Mouse (Mus musculus): ENCODE results near the gene Nppb. TPM values are rescaled to one million over a fixed set of nuclear protein-coding genes. Genes with fewer than 3 reads are reported as not detected.

Nppb gene
- 831 and 1,183 TPM in 2 replicates for total RNA-seq (2014; rRNA removed; ENCODE audit: low replicate concordance)
- 188 and 473 TPM in 2 replicates for polyA plus RNA-seq (2015; fragmentation: Nextera tagmentation; extraction: Ambion mirVana)

DNA sequence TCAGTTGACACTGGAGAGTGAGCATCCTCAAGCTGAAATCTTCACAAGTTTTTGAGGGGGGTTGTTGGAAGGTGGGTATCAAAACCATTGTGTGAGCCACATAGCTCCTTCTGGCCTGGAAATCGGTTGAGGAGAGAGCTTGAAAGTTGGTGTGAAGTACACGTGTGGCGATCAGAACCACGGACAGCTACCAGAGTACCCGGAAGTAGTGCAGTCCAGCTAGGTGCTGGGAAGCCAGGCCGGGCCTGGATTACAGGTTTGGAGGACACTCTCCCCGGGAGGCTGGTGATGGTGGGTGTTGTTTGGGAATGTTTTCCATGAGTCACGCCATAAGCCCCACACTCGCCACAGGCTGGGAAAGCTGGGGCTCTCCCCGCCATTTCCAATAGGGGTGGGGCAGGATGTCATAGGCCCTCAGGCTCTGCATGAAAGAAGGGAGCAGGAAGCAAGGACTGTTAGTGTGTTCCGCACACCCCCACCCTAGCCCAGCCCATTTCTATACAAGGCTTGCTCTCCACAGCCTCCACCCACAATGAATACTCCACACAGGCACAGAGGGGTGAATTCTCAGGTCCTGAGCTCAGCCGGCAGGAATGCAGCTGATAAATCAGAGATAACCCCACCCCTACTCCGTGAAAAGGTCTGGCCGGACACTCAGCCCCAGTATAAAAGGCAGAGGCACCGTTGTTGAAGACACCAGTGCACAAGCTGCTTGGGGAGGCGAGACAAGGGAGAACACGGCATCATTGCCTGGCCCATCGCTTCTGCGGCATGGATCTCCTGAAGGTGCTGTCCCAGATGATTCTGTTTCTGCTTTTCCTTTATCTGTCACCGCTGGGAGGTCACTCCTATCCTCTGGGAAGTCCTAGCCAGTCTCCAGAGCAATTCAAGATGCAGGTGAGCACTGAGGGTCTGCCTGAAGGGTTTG lies at the start of gene Nppb:
TSS of gene Nppb (plus strand) at position 584 of the 928 bp plus-strand sequence.
- TF ChIP-seq CTCF (IDR thresholded peaks at IDR 0.05; ENCODE audit: low read depth), result no peak
- peak; percentile 76 for TF ChIP-seq EP300 (IDR thresholded peaks at IDR 0.05; ENCODE audit: low read depth)
- ATAC-seq (ENCODE audit: insufficient read depth, low read depth) (peak; percentile 91), DNase-seq (ENCODE audit: low spot score) (peak; percentile 91)
- peak within 1 kb of the TSS; percentile 76 for H3K9ac ChIP-seq (replicated peaks; ENCODE audit: low read depth, low read length)
- H3K36me3 ChIP-seq (replicated peaks; ENCODE audit: control insufficient read depth, insufficient read depth, low read length), result no peaks in the 10 kb centered on the region
- H3K4me1 ChIP-seq (ENCODE audit: control insufficient read depth, insufficient read depth), result no peaks in the 10 kb centered on the region
- H3K4me2 ChIP-seq (ENCODE audit: low read depth, low read length), result peak within 1 kb of the TSS; percentile 64
- no peaks in the 10 kb centered on the region for H3K27me3 ChIP-seq (ENCODE audit: control insufficient read depth, insufficient read depth, low read length)
- H3K27ac ChIP-seq (ENCODE audit: low read depth), result peak within 1 kb of the TSS; percentile 94
- H3K9me3 ChIP-seq (replicated peaks; ENCODE audit: control insufficient read depth, low read length), result no peaks in the 10 kb centered on the region
- H3K4me3 ChIP-seq (ENCODE audit: low read depth, low read length), result peak within 1 kb of the TSS; percentile 61
- WGBS, result 7% methylated on average over 20 of the region's 20 CpGs

DNA sequence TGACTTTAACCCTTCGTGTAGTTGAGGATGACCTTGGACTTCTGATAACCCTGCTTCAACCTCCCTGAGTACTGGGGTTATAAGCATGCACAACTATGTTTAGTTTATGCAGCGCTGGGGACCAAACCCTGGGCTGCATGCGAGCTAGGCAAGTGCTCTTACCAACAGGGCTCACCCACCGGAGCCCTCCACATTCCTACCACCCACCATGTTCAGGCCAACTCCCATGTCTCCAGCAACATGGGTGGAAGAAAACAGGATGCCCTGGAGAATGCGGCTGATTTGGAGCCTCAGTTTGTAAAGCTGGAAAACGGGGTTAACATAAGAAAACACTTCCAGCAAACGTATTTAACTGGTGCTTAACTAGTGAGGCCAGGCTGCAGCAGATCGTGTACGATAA lies 49.7 kb upstream of the Nppb start:
- Histone ChIP-seq H3K4me2 (ENCODE audit: low read depth, low read length) (peak overlapping the region; percentile 94), H3K9me3 (replicated peaks; ENCODE audit: control insufficient read depth, low read length) (no peaks in the 10 kb centered on the region), H3K36me3 (replicated peaks; ENCODE audit: control insufficient read depth, insufficient read depth, low read length) (peaks cover 15% of the 10 kb centered on the region), H3K4me3 (ENCODE audit: low read depth, low read length) (peak overlapping the region; percentile 87), H3K4me1 (ENCODE audit: control insufficient read depth, insufficient read depth) (peaks cover 67% of the 10 kb centered on the region), H3K27ac (ENCODE audit: low read depth) (peak overlapping the region; percentile 76), H3K27me3 (ENCODE audit: control insufficient read depth, insufficient read depth, low read length) (no peaks in the 10 kb centered on the region), H3K9ac (replicated peaks; ENCODE audit: low read depth, low read length) (peak overlapping the region; percentile 88)
- DNase-seq (ENCODE audit: low spot score) (no peak), ATAC-seq (ENCODE audit: insufficient read depth, low read depth) (no peak)
- TF ChIP-seq CTCF (IDR thresholded peaks at IDR 0.05; ENCODE audit: low read depth), result no peak
- 15% methylated on average over 9 of the region's 9 CpGs for WGBS

DNA sequence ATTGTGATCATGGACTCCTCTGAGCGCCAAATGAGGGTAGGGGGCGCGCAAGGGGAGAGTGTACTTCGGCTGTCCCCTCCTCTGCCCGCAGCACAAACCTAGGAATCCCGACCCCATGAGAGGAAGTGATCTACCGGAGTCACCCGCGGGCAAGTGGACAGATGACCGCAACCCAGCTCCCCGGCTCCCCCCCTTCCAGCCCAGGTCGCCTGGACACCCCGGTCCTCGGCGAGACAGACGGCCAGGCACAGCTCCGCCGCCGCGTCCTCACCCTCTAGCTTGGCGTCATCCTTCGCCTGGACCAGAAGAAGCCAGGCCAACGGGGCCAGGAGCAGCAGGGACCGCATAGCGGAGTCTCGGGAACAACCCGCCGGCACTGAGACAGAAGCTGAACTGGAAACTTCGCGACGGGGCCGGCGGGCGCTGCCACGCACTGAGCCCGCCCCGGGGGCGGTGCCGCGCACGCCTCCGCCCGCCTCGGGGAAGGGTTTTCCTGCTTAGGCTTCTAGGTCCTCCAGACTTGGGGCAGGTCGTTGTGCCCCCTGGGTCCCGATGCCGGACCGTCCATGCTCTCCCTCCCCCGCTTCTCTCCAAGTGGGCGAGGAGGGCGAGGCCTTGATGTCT lies 49.1 kb upstream of the Nppb start, which contains the start of gene Plod1:
TSS of gene Plod1 (minus strand) at position 437 of the 624 bp plus-strand sequence.
- DNase-seq (ENCODE audit: low spot score), result peak; percentile 86
- TF ChIP-seq EP300 (IDR thresholded peaks at IDR 0.05; ENCODE audit: low read depth) (no peak), CTCF (IDR thresholded peaks at IDR 0.05; ENCODE audit: low read depth) (no peak)

DNA sequence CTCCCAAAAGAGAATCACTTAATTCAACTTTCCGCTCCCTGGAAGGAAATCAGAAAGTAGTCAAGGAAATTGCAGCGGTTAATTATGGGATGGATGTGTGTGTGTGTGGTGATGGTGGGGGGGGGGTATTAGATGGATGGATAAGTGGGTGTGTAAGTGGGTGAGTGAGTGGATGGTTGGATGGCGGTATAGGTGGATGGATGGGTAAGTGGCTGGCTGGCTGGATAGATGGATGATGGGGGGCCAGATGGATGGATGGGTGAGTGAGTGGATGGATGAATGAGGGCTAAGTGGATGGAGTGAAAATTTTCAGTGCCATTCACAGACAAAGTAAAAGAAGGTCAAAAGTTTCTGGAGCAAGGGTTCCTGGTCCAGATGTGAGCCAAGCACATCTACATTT lies 48.6 kb upstream of the Nppb start:
- no peak for DNase-seq (ENCODE audit: low spot score)
- Histone ChIP-seq H3K4me2 (ENCODE audit: low read depth, low read length) (peak overlapping the region; percentile 94), H3K9me3 (replicated peaks; ENCODE audit: control insufficient read depth, low read length) (no peaks in the 10 kb centered on the region), H3K36me3 (replicated peaks; ENCODE audit: control insufficient read depth, insufficient read depth, low read length) (peaks cover 3% of the 10 kb centered on the region; the same call in 1 of the 2 replicates), H3K4me1 (ENCODE audit: control insufficient read depth, insufficient read depth) (peaks cover 74% of the 10 kb centered on the region), H3K27me3 (ENCODE audit: control insufficient read depth, insufficient read depth, low read length) (no peaks in the 10 kb centered on the region), H3K4me3 (ENCODE audit: low read depth, low read length) (peak overlapping the region; percentile 87), H3K27ac (ENCODE audit: low read depth) (peak overlapping the region; percentile 76), H3K9ac (replicated peaks; ENCODE audit: low read depth, low read length) (peak overlapping the region; percentile 88)
- TF ChIP-seq EP300 (IDR thresholded peaks at IDR 0.05; ENCODE audit: low read depth) (no peak), CTCF (IDR thresholded peaks at IDR 0.05; ENCODE audit: low read depth) (no peak)
- WGBS, result 41% methylated on average over 3 of the region's 3 CpGs
- no peak for ATAC-seq (ENCODE audit: insufficient read depth, low read depth)

More for the DNA sequence above, 49.1 kb upstream of the Nppb start, which contains the start of gene Plod1:
- peak; percentile 75 for ATAC-seq (ENCODE audit: insufficient read depth, low read depth)
- H3K36me3 ChIP-seq (replicated peaks; ENCODE audit: control insufficient read depth, insufficient read depth, low read length), result peaks cover 9% of the 10 kb centered on the region
- peak within 1 kb of the TSS; percentile 76 for H3K27ac ChIP-seq (ENCODE audit: low read depth)
- H3K9ac ChIP-seq (replicated peaks; ENCODE audit: low read depth, low read length), result peak within 1 kb of the TSS; percentile 88
- H3K9me3 ChIP-seq (replicated peaks; ENCODE audit: control insufficient read depth, low read length), result no peaks in the 10 kb centered on the region
- H3K4me1 ChIP-seq (ENCODE audit: control insufficient read depth, insufficient read depth), result peaks cover 68% of the 10 kb centered on the region
- no peaks in the 10 kb centered on the region for H3K27me3 ChIP-seq (ENCODE audit: control insufficient read depth, insufficient read depth, low read length)
- peak within 1 kb of the TSS; percentile 87 for H3K4me3 ChIP-seq (ENCODE audit: low read depth, low read length)
- WGBS, result under 1% methylated on average over 50 of the region's 51 CpGs
- H3K4me2 ChIP-seq (ENCODE audit: low read depth, low read length), result peak within 1 kb of the TSS; percentile 94

DNA sequence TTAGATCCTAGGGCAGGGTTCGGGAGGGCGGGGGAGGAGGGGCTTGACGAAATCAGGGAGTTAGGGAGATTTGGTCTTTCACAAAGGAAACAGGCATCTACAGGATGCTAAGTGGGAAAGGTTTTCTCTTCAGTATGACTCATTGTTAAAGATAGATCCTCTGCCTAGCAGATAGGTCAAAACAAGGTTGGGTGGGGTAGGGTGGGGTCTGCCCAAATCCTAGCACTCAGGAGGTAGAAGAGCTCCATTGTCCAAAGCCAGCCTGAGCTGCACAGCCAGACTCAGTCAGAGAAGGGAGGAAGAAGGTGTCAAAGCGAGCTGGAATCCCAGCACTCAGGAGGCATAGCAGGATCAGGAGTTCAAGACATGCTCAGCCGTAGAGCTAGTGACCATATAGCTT lies 48.1 kb upstream of the Nppb start:
- Histone ChIP-seq H3K27me3 (ENCODE audit: control insufficient read depth, insufficient read depth, low read length) (no peaks in the 10 kb centered on the region), H3K4me3 (ENCODE audit: low read depth, low read length) (no peak overlapping the region), H3K36me3 (replicated peaks; ENCODE audit: control insufficient read depth, insufficient read depth, low read length) (no peaks in the 10 kb centered on the region), H3K9me3 (replicated peaks; ENCODE audit: control insufficient read depth, low read length) (no peaks in the 10 kb centered on the region), H3K4me2 (ENCODE audit: low read depth, low read length) (peak overlapping the region; percentile 94; the same call in 1 of the 2 replicates), H3K9ac (replicated peaks; ENCODE audit: low read depth, low read length) (no peak overlapping the region), H3K27ac (ENCODE audit: low read depth) (peak overlapping the region; percentile 76), H3K4me1 (ENCODE audit: control insufficient read depth, insufficient read depth) (peaks cover 78% of the 10 kb centered on the region)
- 43% methylated on average over 5 of the region's 5 CpGs for WGBS
- TF ChIP-seq CTCF (IDR thresholded peaks at IDR 0.05; ENCODE audit: low read depth) (no peak), EP300 (IDR thresholded peaks at IDR 0.05; ENCODE audit: low read depth) (no peak)
- no peak for ATAC-seq (ENCODE audit: insufficient read depth, low read depth)
- no peak for DNase-seq (ENCODE audit: low spot score)

All from heart, postnatal 0 days (tissue).